Mouse (Mus musculus) kidney, embryonic 15.5 days (tissue): ENCODE data around the gene Saal1. TPM values are rescaled to one million over a fixed set of nuclear protein-coding genes. Genes with fewer than 3 reads are reported as not detected.

Experiments used
- ATAC-seq: fragments of 200-750 bp; cut with Nextera tagmentation; replicated peaks from 2 replicates; pipeline ENCODE4 v1.8.0; 2017; ENCODE audit warnings: moderate TSS enrichment; ENCODE audit not compliant: low FRiP score
- H3K27ac ChIP-seq: fragments of 300-500 bp; sonication (generic); 2 replicates; pipeline ENCODE4 v1.5.1; 2015; ENCODE audit warnings: mild to moderate bottlenecking, inconsistent platforms
- H3K27me3 ChIP-seq: fragments of 300-500 bp; sonication (generic); 2 replicates; pipeline ENCODE4 v1.6.1; 2015; ENCODE audit warnings: inconsistent platforms
- H3K36me3 ChIP-seq: fragments of 300-500 bp; sonication (generic); 2 replicates; pipeline ENCODE4 v1.6.1; 2015; ENCODE audit warnings: inconsistent platforms
- H3K4me1 ChIP-seq: fragments of 300-500 bp; sonication (generic); 2 replicates; pipeline ENCODE4 v1.6.1; 2015; ENCODE audit warnings: inconsistent platforms
- H3K4me2 ChIP-seq: fragments of 300-500 bp; sonication (generic); 2 replicates; pipeline ENCODE4 v1.6.1; 2015; ENCODE audit warnings: moderate library complexity, mild to moderate bottlenecking, inconsistent platforms
- H3K4me3 ChIP-seq: fragments of 300-500 bp; sonication (generic); replicated peaks from 2 replicates; pipeline ENCODE4 v1.5.1; 2015; ENCODE audit warnings: mild to moderate bottlenecking, inconsistent platforms
- H3K9ac ChIP-seq: fragments of 300-500 bp; sonication (generic); 2 replicates; pipeline ENCODE4 v1.6.1; 2015; ENCODE audit warnings: mild to moderate bottlenecking, inconsistent platforms
- H3K9me3 ChIP-seq: fragments of 300-500 bp; sonication (generic); replicated peaks from 2 replicates; pipeline ENCODE4 v1.6.1; 2016; ENCODE audit warnings: inconsistent platforms
- WGBS: fragments of 180-500 bp; shearing (Covaris S2); methylation state at CpG from one replicate; pipeline ENCODE4 v1.1.7; 2015; ENCODE audit warnings: mixed read lengths; 5-methylcytosine and 5-hydroxymethylcytosine counted together
- polyA plus RNA-seq: library from polyadenylated mRNA; unstranded; fragments of >200 nt; fragmentation: Nextera tagmentation; extraction: Ambion mirVana; gene quantifications from 2 replicates; pipeline ENCODE4 v1.2.1, GENCODE M21; 2015

Saal1 gene
- polyA plus RNA-seq, 1 experiment from 2014 or later, result 32.6 TPM

DNA sequence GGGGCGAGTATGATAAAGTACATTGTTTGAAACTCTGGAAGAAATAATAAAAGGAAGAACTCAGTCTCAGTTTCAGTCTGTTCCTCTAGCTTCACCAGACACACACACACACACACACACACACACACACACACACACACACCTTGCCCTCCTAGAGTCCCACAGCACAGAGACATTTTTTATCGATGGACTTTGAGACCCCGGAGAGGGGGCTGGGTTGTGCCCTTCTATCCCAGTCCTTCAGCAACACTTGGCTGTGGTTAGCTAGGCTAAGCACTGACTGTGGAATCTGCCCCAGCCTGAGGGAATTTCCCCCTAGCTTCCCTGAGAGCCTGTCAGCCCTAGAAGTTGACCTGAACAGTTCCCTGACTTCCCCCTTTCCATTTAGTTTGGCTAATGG is 13.4 kb upstream of the Saal1 start:
- Histone ChIP-seq H3K9ac (no peak overlapping the region), H3K4me3 (no peak overlapping the region), H3K9me3 (no peaks in the 10 kb centered on the region), H3K4me2 (no peak overlapping the region), H3K27ac (peak overlapping the region; percentile 29), H3K36me3 (no peaks in the 10 kb centered on the region), H3K27me3 (no peaks in the 10 kb centered on the region), H3K4me1 (peaks cover 9% of the 10 kb centered on the region; the same call in 1 of the 2 replicates)
- 68% methylated on average over 3 of the region's 3 CpGs for WGBS
- peak; percentile 22; the same call in 1 of the 2 replicates for ATAC-seq

DNA sequence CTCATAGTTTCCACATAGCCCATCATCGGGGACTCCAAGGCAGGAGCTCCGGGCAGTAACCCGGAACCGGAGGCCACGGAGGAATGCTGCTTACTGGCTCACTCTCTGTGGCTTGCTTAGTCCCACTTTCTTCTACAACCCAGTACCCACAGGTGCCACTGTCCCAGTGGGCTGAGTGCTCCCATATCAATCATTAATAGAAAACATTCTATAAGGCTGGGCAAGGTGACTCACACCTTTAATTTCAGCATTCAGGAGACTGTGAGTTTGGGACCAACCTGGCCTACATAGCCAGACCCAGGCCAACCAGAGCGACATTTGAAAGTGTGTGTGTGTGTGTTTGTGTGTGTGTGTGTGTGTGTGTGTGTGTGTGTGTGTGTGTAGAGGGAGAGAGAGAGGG is 12.9 kb upstream of the Saal1 start:
- ATAC-seq, result no peak
- Histone ChIP-seq H3K36me3 (no peaks in the 10 kb centered on the region), H3K27me3 (no peaks in the 10 kb centered on the region), H3K9me3 (no peaks in the 10 kb centered on the region), H3K9ac (no peak overlapping the region), H3K4me3 (no peak overlapping the region), H3K4me1 (peaks cover 9% of the 10 kb centered on the region; the same call in 1 of the 2 replicates), H3K27ac (no peak overlapping the region), H3K4me2 (no peak overlapping the region)
- WGBS, result 84% methylated on average over 6 of the region's 6 CpGs

- WGBS, result 82% methylated on average over 9 of the region's 9 CpGs
- H3K4me1 ChIP-seq, result peaks cover 9% of the 10 kb centered on the region; the same call in 1 of the 2 replicates
- no peak overlapping the region for H3K4me3 ChIP-seq
- H3K36me3 ChIP-seq, result no peaks in the 10 kb centered on the region
- no peaks in the 10 kb centered on the region for H3K9me3 ChIP-seq
- H3K4me2 ChIP-seq, result no peak overlapping the region
- no peak overlapping the region for H3K9ac ChIP-seq
- ATAC-seq, result no peak
- H3K27me3 ChIP-seq, result peaks cover 4% of the 10 kb centered on the region; the same call in 1 of the 2 replicates
- H3K27ac ChIP-seq, result no peak overlapping the region
These were observed 10.0 kb upstream of the Saal1 start for GRCm38 (mm10) chr7:46720460-46720859.

DNA sequence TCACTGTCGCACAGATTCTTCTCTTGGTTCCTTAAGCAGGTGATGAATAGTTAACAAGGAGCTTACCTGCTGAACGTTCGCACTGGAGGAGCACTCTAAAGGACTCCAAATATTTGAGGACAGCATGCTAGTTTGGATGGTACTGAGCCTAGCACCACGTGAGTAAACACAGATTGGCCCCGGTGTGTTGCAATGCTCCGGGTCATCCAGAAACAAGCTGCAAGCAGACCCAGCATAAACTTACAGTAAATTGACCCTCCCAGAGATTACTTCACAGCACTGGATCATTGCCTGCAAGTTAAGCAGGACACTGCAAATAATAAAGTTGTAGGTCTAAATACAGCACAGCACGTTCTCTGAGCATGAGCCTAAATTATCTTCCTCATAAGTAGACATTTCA is 9.0 kb upstream of the Saal1 start:
- Histone ChIP-seq H3K9ac (no peak overlapping the region), H3K4me2 (no peak overlapping the region), H3K4me3 (no peak overlapping the region), H3K27ac (no peak overlapping the region), H3K27me3 (peaks cover 4% of the 10 kb centered on the region; the same call in 1 of the 2 replicates), H3K4me1 (peaks cover 9% of the 10 kb centered on the region; the same call in 1 of the 2 replicates), H3K9me3 (no peaks in the 10 kb centered on the region), H3K36me3 (no peaks in the 10 kb centered on the region)
- 83% methylated on average over 7 of the region's 7 CpGs for WGBS
- ATAC-seq, result no peak

DNA sequence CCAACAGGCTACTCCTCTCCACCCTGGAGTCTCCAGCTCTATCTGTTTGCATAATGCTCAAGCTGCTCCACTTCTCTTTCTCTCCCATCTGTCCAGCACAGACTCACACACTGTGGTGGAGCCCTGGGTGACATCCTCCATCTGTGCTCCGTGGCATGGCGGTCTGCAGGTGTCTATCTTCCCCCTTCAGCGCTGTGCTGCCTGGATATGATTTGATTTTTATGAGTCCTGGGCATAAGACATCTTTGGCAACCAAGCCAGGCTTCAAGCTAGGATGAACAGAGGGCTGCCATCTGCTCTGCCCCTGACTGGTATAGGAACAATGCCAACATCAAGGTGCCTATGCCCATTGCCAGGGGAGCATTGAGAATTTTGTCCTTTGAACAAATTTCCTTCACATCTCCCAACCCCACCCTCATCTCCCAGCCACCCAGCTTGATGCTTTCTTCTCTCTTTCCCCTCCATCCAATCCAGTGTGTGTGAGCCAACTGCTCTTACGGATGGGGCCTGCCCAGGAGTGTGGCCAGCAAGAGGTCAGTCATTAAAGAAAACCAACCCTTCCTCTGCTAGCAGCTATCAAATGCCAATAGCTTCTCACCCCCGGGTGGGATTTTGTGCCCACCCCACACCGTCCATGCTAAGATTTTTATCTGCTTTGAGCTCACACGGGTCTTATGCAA is 8.3 kb upstream of the Saal1 start:
- WGBS, result 78% methylated on average over 7 of the region's 7 CpGs
- peaks cover 5% of the 10 kb centered on the region; the same call in 1 of the 2 replicates for H3K4me1 ChIP-seq
- H3K27me3 ChIP-seq, result peaks cover 4% of the 10 kb centered on the region; the same call in 1 of the 2 replicates
- no peaks in the 10 kb centered on the region for H3K36me3 ChIP-seq
- H3K4me2 ChIP-seq, result no peak overlapping the region
- no peak overlapping the region for H3K27ac ChIP-seq
- H3K4me3 ChIP-seq, result no peak overlapping the region
- ATAC-seq, result no peak
- H3K9me3 ChIP-seq, result no peaks in the 10 kb centered on the region
- no peak overlapping the region for H3K9ac ChIP-seq

- Histone ChIP-seq H3K36me3 (no peaks in the 10 kb centered on the region), H3K4me3 (no peak overlapping the region), H3K4me1 (no peaks in the 10 kb centered on the region), H3K4me2 (no peak overlapping the region), H3K27me3 (peaks cover 4% of the 10 kb centered on the region; the same call in 1 of the 2 replicates), H3K9me3 (no peaks in the 10 kb centered on the region), H3K9ac (no peak overlapping the region), H3K27ac (no peak overlapping the region)
- ATAC-seq, result no peak
- 45% methylated on average over 5 of the region's 5 CpGs for WGBS
These were observed 6.4 kb upstream of the Saal1 start for GRCm38 (mm10) chr7:46716897-46717296.

DNA sequence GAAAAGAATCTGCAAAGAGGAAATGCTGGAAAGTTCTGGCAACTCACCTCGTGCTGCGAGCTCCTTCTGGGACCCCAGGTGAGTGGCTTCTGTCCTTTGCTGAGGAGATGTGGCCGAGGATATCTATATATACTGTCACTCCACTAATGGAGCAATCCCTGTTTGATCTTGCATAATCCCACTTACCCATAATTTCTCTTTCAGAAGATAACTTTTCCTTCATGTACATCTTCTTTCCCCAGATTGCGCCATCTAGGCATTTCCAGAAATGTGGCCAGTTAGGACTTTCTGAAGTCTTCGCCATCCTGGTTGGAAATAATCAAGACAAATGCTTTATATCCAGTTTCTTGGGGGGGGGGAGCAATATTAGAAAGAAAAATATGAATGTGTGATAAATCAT is 5.1 kb upstream of the Saal1 start, which contains the start of gene Saa3:
Gene Saa3, minus strand, starts transcription at position 101 of the 400 bp plus-strand sequence.
- no peak within 1 kb of the TSS for H3K4me3 ChIP-seq
- 88% methylated on average over 5 of the region's 5 CpGs for WGBS
- H3K36me3 ChIP-seq, result no peaks in the 10 kb centered on the region
- peaks cover 4% of the 10 kb centered on the region; the same call in 1 of the 2 replicates for H3K27me3 ChIP-seq
- H3K27ac ChIP-seq, result no peak within 1 kb of the TSS
- H3K9me3 ChIP-seq, result no peaks in the 10 kb centered on the region
- no peak within 1 kb of the TSS for H3K4me2 ChIP-seq
- ATAC-seq, result no peak
- H3K4me1 ChIP-seq, result no peaks in the 10 kb centered on the region
- H3K9ac ChIP-seq, result no peak within 1 kb of the TSS

GRCm38 (mm10) chr7:46714518-46714917 is 4.0 kb upstream of the Saal1 start:
- Histone ChIP-seq H3K9me3 (no peaks in the 10 kb centered on the region), H3K36me3 (no peaks in the 10 kb centered on the region), H3K9ac (no peak overlapping the region), H3K4me3 (no peak overlapping the region), H3K27ac (no peak overlapping the region), H3K4me1 (peaks cover 2% of the 10 kb centered on the region), H3K4me2 (no peak overlapping the region), H3K27me3 (peaks cover 4% of the 10 kb centered on the region; the same call in 1 of the 2 replicates)
- 32% methylated on average over 6 of the region's 6 CpGs for WGBS
- no peak for ATAC-seq

DNA sequence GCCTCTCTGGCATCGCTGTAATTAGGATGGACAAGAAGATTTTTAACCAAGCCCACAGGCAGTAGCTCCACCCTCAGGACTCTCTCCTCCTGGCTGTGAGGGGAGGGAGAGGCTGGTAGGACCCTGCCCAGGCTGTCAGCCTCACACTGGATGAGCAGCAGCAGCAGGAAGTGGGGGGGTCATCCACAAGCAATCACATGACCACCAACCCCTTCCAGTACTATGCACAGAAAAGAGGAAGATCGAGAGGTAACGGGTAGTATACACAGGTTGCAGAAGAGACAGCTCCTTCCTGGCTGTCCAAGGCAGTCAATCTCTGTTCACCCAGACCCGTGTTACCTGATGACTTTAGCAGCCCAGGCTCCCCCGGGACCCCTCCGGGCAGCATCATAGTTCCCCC is 1.8 kb upstream of the Saal1 start:
- no peak overlapping the region for H3K4me3 ChIP-seq
- peaks cover 4% of the 10 kb centered on the region; the same call in 1 of the 2 replicates for H3K27me3 ChIP-seq
- 69% methylated on average over 6 of the region's 6 CpGs for WGBS
- H3K36me3 ChIP-seq, result peaks cover 13% of the 10 kb centered on the region
- no peaks in the 10 kb centered on the region for H3K9me3 ChIP-seq
- no peak overlapping the region for H3K4me2 ChIP-seq
- no peak overlapping the region for H3K27ac ChIP-seq
- no peak overlapping the region for H3K9ac ChIP-seq
- peaks cover 7% of the 10 kb centered on the region for H3K4me1 ChIP-seq
- no peak for ATAC-seq

- ATAC-seq, result no peak
- H3K4me2 ChIP-seq, result no peak overlapping the region
- no peak overlapping the region for H3K27ac ChIP-seq
- H3K9ac ChIP-seq, result no peak overlapping the region
- H3K9me3 ChIP-seq, result no peaks in the 10 kb centered on the region
- H3K36me3 ChIP-seq, result peaks cover 97% of the 10 kb centered on the region
- whole genome bisulfite sequencing, result 92% methylated on average over 6 of the region's 6 CpGs
- H3K4me1 ChIP-seq, result no peaks in the 10 kb centered on the region
- H3K4me3 ChIP-seq, result no peak overlapping the region
- no peaks in the 10 kb centered on the region for H3K27me3 ChIP-seq
These were observed 9.9 kb downstream of the Saal1 start for GRCm38 (mm10) chr7:46700521-46701025.

DNA sequence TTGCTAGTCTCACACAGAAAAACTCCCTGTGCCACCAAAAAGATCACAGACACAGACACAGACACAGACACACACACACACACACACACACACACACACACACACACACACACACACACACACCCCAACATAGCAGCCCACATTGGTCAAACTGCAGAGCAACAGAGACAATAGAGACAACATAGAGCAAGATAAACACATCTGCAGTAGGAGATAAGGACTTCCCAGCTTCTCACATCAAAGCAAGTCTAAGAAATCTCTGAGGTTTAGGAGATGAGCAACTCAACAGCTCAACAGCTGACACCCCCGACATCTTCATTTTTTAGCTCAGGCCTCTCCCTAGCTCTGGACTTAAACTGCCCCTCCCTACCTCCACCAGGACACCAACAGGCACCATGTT is 13.7 kb downstream of the Saal1 start:
- H3K9me3 ChIP-seq, result no peaks in the 10 kb centered on the region
- no peaks in the 10 kb centered on the region for H3K27me3 ChIP-seq
- H3K4me3 ChIP-seq, result no peak overlapping the region
- WGBS, result 86% methylated on average over 1 of the region's 1 CpGs
- no peak overlapping the region for H3K9ac ChIP-seq
- H3K4me2 ChIP-seq, result no peak overlapping the region
- H3K36me3 ChIP-seq, result peaks cover 84% of the 10 kb centered on the region
- H3K27ac ChIP-seq, result no peak overlapping the region
- H3K4me1 ChIP-seq, result no peaks in the 10 kb centered on the region
- no peak for ATAC-seq

- H3K4me3 ChIP-seq, result no peak overlapping the region
- no peaks in the 10 kb centered on the region for H3K27me3 ChIP-seq
- WGBS, result 86% methylated on average over 5 of the region's 5 CpGs
- H3K4me2 ChIP-seq, result no peak overlapping the region
- peaks cover 42% of the 10 kb centered on the region for H3K36me3 ChIP-seq
- no peak overlapping the region for H3K27ac ChIP-seq
- ATAC-seq, result no peak
- H3K9me3 ChIP-seq, result no peaks in the 10 kb centered on the region
- H3K4me1 ChIP-seq, result no peaks in the 10 kb centered on the region
- no peak overlapping the region for H3K9ac ChIP-seq
These were observed 23.7 kb downstream of the Saal1 start for GRCm38 (mm10) chr7:46686827-46687226.
